Mouse (Mus musculus): ENCODE measurements around the gene Gabbr2.

DNA sequence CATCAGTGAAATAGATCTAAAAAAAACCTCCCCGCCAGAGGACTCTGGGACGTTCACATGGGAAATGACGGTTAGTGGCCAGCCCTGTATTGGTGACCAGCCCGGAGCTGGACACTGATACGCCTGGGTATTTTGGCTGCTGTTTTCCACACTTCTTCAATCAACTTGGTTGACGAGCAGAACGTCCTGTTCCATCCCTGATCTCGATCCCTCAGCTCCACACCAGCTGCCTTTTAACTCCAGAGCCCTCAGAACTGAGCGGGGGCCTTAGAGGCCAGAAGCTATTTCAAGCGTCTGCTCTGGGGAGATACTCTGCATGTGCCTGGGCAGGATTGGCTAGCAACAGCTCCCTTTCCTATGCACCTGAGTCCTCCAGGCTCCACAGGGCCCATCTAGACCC is 177.4 kb downstream of the Gabbr2 start:
- TF ChIP-seq MYOD1 (IDR thresholded peaks at IDR 0.05; ENCODE audit: control insufficient read depth, insufficient read length, low read depth) (no peak), MYOG (IDR thresholded peaks at IDR 0.05; ENCODE audit: control insufficient read depth, extremely low read depth, insufficient read length) (no peak), CTCF (IDR thresholded peaks at IDR 0.05; ENCODE audit: control insufficient read depth, insufficient read depth, insufficient read length) (no peak), MAX (IDR thresholded peaks at IDR 0.05) (no peak), FOSL1 (IDR thresholded peaks at IDR 0.05; ENCODE audit: insufficient read depth, low read length, poor library complexity, severe bottlenecking) (no peak), CEBPB (IDR thresholded peaks at IDR 0.05; ENCODE audit: low read depth) (no peak), USF1 (IDR thresholded peaks at IDR 0.05; ENCODE audit: low read depth) (no peak)

All from C2C12 (cell line).